Mouse (Mus musculus): ENCODE results near the gene Glra1. TPM values are rescaled to one million over a fixed set of nuclear protein-coding genes. Genes with fewer than 3 reads are reported as not detected.

Glra1 gene
- polyA plus RNA-seq, 1 experiment from 2014 or later, result not detected

DNA sequence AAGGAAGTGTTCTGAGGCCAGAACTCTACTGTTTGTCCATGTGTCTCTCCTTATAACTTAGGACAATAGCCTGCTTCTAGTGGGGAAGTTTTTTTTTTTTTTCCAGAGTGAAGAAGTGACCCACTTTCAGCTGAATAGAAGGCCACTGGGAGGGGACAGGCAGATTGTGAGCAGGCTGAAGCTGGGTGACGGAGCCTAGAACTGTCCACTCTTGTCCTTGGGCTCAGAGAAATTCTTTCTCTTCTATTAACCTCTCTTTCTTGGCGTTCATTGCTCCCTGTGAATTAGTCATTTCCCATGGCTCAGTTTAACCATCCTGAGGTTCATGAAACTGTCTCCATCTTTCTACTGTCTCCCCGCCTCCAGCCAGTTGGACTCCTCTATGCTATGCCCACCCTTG, 13.6 kb downstream of the Glra1 start:
- Histone ChIP-seq H3K4me3 (ENCODE audit: low read depth, low read length) (no peak overlapping the region), H3K4me2 (replicated peaks; ENCODE audit: low read depth, low read length) (no peak overlapping the region), H3K9me3 (ENCODE audit: control insufficient read depth, low read depth, low read length) (no peaks in the 10 kb centered on the region), H3K4me1 (ENCODE audit: control insufficient read depth, insufficient read depth, low read length) (no peaks in the 10 kb centered on the region), H3K36me3 (ENCODE audit: control insufficient read depth, insufficient read depth, low read length) (no peaks in the 10 kb centered on the region), H3K9ac (replicated peaks; ENCODE audit: low read depth, low read length) (no peak overlapping the region), H3K27me3 (ENCODE audit: control insufficient read depth, insufficient read depth, low read length) (no peaks in the 10 kb centered on the region), H3K27ac (ENCODE audit: low read length) (no peak overlapping the region)
- no peak for ATAC-seq (ENCODE audit: insufficient number of reproducible peaks, insufficient read depth, low FRiP score, low read depth)
- 85% methylated on average over 3 of the region's 3 CpGs for WGBS

DNA sequence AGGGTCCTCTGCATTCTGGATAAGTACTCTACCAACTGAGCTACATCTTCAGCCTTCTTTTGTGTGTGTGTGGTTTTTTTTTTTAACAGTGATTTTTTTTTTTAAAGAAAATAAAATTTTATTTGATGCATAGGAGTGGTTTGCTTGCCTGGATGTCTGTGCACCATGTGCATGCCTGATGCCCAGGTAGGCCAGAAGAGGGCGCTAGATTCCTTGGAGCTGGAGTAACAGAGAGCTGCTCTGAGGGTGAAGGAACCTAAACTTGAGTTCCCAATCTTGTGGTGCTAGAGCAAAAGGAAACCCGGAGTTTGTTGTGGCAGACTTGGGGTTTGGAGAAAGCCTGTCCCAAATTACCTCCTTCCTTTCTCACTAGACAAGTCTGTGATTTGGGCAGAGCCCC, 16.8 kb downstream of the Glra1 start:
- ATAC-seq (ENCODE audit: insufficient number of reproducible peaks, insufficient read depth, low FRiP score, low read depth), result no peak
- Histone ChIP-seq H3K4me3 (ENCODE audit: low read depth, low read length) (no peak overlapping the region), H3K9me3 (ENCODE audit: control insufficient read depth, low read depth, low read length) (no peaks in the 10 kb centered on the region), H3K9ac (replicated peaks; ENCODE audit: low read depth, low read length) (no peak overlapping the region), H3K36me3 (ENCODE audit: control insufficient read depth, insufficient read depth, low read length) (no peaks in the 10 kb centered on the region), H3K4me1 (ENCODE audit: control insufficient read depth, insufficient read depth, low read length) (no peaks in the 10 kb centered on the region), H3K27ac (ENCODE audit: low read length) (no peak overlapping the region), H3K27me3 (ENCODE audit: control insufficient read depth, insufficient read depth, low read length) (no peaks in the 10 kb centered on the region), H3K4me2 (replicated peaks; ENCODE audit: low read depth, low read length) (no peak overlapping the region)
- 50% methylated on average over 2 of the region's 2 CpGs for WGBS

DNA sequence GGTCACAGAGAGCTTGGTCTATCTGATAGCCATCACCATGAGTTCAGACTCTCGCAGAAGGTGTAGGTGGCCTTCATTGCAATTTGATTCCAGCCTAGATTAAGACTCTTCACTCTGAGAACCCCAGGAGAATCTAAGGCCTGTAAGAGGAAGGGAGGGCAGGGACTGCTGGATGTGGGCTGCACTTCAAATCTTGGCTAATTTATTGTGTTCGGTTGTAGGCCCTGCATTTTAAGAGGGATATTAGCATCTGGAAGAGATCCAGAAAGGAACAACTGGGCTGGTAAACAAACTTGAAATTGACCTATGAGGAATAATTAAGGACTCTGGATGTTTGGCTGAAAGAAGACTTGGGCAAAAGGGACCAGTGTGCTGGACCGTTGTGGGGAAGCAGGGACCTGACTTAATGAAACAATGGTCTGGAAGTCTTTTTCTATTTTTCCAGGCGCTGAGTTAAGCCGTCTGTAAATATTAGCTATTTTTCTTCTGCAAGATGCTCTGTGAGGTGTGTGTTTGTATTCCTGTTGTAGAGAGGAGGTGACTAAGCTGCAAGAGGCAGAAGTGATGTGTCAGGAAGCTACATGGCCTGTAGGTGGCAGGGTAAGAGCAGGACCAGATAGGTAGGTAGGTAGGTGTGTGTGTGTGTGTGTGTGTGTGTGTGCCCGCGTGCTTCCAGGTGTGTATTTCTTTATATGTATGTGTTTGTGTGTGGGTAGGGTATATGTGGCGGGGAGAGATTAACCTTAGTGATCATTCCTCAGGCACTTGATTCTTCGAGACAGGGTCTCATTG, 18.4 kb downstream of the Glra1 start:
- 75% methylated on average over 9 of the region's 9 CpGs for WGBS
- ATAC-seq (ENCODE audit: insufficient number of reproducible peaks, insufficient read depth, low FRiP score, low read depth), result no peak
- Histone ChIP-seq H3K9ac (replicated peaks; ENCODE audit: low read depth, low read length) (no peak overlapping the region), H3K27ac (ENCODE audit: low read length) (no peak overlapping the region), H3K36me3 (ENCODE audit: control insufficient read depth, insufficient read depth, low read length) (no peaks in the 10 kb centered on the region), H3K4me2 (replicated peaks; ENCODE audit: low read depth, low read length) (no peak overlapping the region), H3K4me3 (ENCODE audit: low read depth, low read length) (no peak overlapping the region), H3K9me3 (ENCODE audit: control insufficient read depth, low read depth, low read length) (no peaks in the 10 kb centered on the region), H3K4me1 (ENCODE audit: control insufficient read depth, insufficient read depth, low read length) (no peaks in the 10 kb centered on the region), H3K27me3 (ENCODE audit: control insufficient read depth, insufficient read depth, low read length) (no peaks in the 10 kb centered on the region)

GRCm38 (mm10) chr11:55574397-55574796, 33.6 kb downstream of the Glra1 start:
- H3K4me1 ChIP-seq (ENCODE audit: control insufficient read depth, insufficient read depth, low read length), result no peaks in the 10 kb centered on the region
- H3K4me3 ChIP-seq (ENCODE audit: low read depth, low read length), result no peak overlapping the region
- H3K9me3 ChIP-seq (ENCODE audit: control insufficient read depth, low read depth, low read length), result no peaks in the 10 kb centered on the region
- H3K36me3 ChIP-seq (ENCODE audit: control insufficient read depth, insufficient read depth, low read length), result no peaks in the 10 kb centered on the region
- H3K4me2 ChIP-seq (replicated peaks; ENCODE audit: low read depth, low read length), result no peak overlapping the region
- no peak overlapping the region for H3K9ac ChIP-seq (replicated peaks; ENCODE audit: low read depth, low read length)
- WGBS, result 75% methylated on average over 2 of the region's 2 CpGs
- ATAC-seq (ENCODE audit: insufficient number of reproducible peaks, insufficient read depth, low FRiP score, low read depth), result no peak
- no peaks in the 10 kb centered on the region for H3K27me3 ChIP-seq (ENCODE audit: control insufficient read depth, insufficient read depth, low read length)
- no peak overlapping the region for H3K27ac ChIP-seq (ENCODE audit: low read length)

DNA sequence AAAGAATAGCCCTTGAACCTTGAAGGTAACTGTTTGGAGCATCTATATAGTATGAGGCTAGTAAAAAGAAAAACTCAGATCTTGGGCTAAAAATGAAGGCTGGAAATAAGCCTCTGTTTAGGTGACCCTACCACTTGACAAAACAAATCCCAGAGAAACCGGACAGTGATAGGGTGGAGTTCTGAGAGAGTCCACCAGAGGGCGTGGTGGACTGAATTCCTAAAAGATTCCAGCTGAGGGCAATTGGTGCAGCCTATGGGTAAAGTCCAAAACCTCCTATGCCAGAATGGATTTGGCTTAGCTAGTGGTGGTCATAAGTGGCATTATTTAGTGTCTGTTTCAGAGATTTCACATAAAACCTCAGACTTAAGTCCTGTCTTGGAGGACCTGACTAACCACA, 36.9 kb downstream of the Glra1 start:
- Histone ChIP-seq H3K9ac (replicated peaks; ENCODE audit: low read depth, low read length) (no peak overlapping the region), H3K4me3 (ENCODE audit: low read depth, low read length) (no peak overlapping the region), H3K4me1 (ENCODE audit: control insufficient read depth, insufficient read depth, low read length) (no peaks in the 10 kb centered on the region), H3K9me3 (ENCODE audit: control insufficient read depth, low read depth, low read length) (no peaks in the 10 kb centered on the region), H3K36me3 (ENCODE audit: control insufficient read depth, insufficient read depth, low read length) (no peaks in the 10 kb centered on the region), H3K27me3 (ENCODE audit: control insufficient read depth, insufficient read depth, low read length) (no peaks in the 10 kb centered on the region), H3K4me2 (replicated peaks; ENCODE audit: low read depth, low read length) (no peak overlapping the region), H3K27ac (ENCODE audit: low read length) (no peak overlapping the region)
- WGBS, result 36% methylated on average over 2 of the region's 2 CpGs
- no peak for ATAC-seq (ENCODE audit: insufficient number of reproducible peaks, insufficient read depth, low FRiP score, low read depth)

GRCm38 (mm10) chr11:55566309-55567099, 41.5 kb downstream of the Glra1 start:
- H3K36me3 ChIP-seq (ENCODE audit: control insufficient read depth, insufficient read depth, low read length), result no peaks in the 10 kb centered on the region
- H3K4me2 ChIP-seq (replicated peaks; ENCODE audit: low read depth, low read length), result no peak overlapping the region
- H3K4me3 ChIP-seq (ENCODE audit: low read depth, low read length), result no peak overlapping the region
- no peak overlapping the region for H3K27ac ChIP-seq (ENCODE audit: low read length)
- H3K27me3 ChIP-seq (ENCODE audit: control insufficient read depth, insufficient read depth, low read length), result no peaks in the 10 kb centered on the region
- 54% methylated on average over 9 of the region's 9 CpGs for WGBS
- H3K4me1 ChIP-seq (ENCODE audit: control insufficient read depth, insufficient read depth, low read length), result no peaks in the 10 kb centered on the region
- no peaks in the 10 kb centered on the region for H3K9me3 ChIP-seq (ENCODE audit: control insufficient read depth, low read depth, low read length)
- H3K9ac ChIP-seq (replicated peaks; ENCODE audit: low read depth, low read length), result no peak overlapping the region
- ATAC-seq (ENCODE audit: insufficient number of reproducible peaks, insufficient read depth, low FRiP score, low read depth), result no peak

- H3K4me2 ChIP-seq (replicated peaks; ENCODE audit: low read depth, low read length), result no peak overlapping the region
- H3K36me3 ChIP-seq (ENCODE audit: control insufficient read depth, insufficient read depth, low read length), result no peaks in the 10 kb centered on the region
- 78% methylated on average over 1 of the region's 1 CpGs for WGBS
- no peaks in the 10 kb centered on the region for H3K27me3 ChIP-seq (ENCODE audit: control insufficient read depth, insufficient read depth, low read length)
- peaks cover 4% of the 10 kb centered on the region; the same call in 1 of the 2 replicates for H3K9me3 ChIP-seq (ENCODE audit: control insufficient read depth, low read depth, low read length)
- H3K9ac ChIP-seq (replicated peaks; ENCODE audit: low read depth, low read length), result no peak overlapping the region
- no peaks in the 10 kb centered on the region for H3K4me1 ChIP-seq (ENCODE audit: control insufficient read depth, insufficient read depth, low read length)
- H3K4me3 ChIP-seq (ENCODE audit: low read depth, low read length), result no peak overlapping the region
- ATAC-seq (ENCODE audit: insufficient number of reproducible peaks, insufficient read depth, low FRiP score, low read depth), result no peak
- H3K27ac ChIP-seq (ENCODE audit: low read length), result no peak overlapping the region
These were observed 62.3 kb downstream of the Glra1 start for GRCm38 (mm10) chr11:55545690-55546089.

- Histone ChIP-seq H3K4me3 (ENCODE audit: low read depth, low read length) (no peak overlapping the region), H3K9ac (replicated peaks; ENCODE audit: low read depth, low read length) (no peak overlapping the region), H3K27me3 (ENCODE audit: control insufficient read depth, insufficient read depth, low read length) (no peaks in the 10 kb centered on the region), H3K4me1 (ENCODE audit: control insufficient read depth, insufficient read depth, low read length) (no peaks in the 10 kb centered on the region), H3K36me3 (ENCODE audit: control insufficient read depth, insufficient read depth, low read length) (no peaks in the 10 kb centered on the region), H3K27ac (ENCODE audit: low read length) (no peak overlapping the region), H3K4me2 (replicated peaks; ENCODE audit: low read depth, low read length) (no peak overlapping the region), H3K9me3 (ENCODE audit: control insufficient read depth, low read depth, low read length) (peaks cover 4% of the 10 kb centered on the region; the same call in 1 of the 2 replicates)
- 59% methylated on average over 4 of the region's 4 CpGs for WGBS
- ATAC-seq (ENCODE audit: insufficient number of reproducible peaks, insufficient read depth, low FRiP score, low read depth), result no peak
These were observed 65.3 kb downstream of the Glra1 start for GRCm38 (mm10) chr11:55542671-55543070.

All from stomach, embryonic 14.5 days (tissue).